Mouse (Mus musculus) cortical plate, adult 2 months (tissue): ENCODE data around the gene Exoc7.

Experiments used
- CTCF ChIP-seq: fragments of 200-500 bp; IDR thresholded peaks from 2 replicates; pipeline ENCODE4 v1.5.1; 2011; ENCODE audit warnings: mild to moderate bottlenecking, control low read depth, low read length; ENCODE audit not compliant: insufficient read depth; ENCODE audit errors: extremely low read depth
- POLR2A ChIP-seq: fragments of 200-500 bp; IDR thresholded peaks from 2 replicates; pipeline ENCODE4 v1.6.1; 2011; ENCODE audit warnings: mild to moderate bottlenecking, low read length, control low read depth; ENCODE audit not compliant: insufficient read depth; ENCODE audit errors: extremely low read depth

DNA sequence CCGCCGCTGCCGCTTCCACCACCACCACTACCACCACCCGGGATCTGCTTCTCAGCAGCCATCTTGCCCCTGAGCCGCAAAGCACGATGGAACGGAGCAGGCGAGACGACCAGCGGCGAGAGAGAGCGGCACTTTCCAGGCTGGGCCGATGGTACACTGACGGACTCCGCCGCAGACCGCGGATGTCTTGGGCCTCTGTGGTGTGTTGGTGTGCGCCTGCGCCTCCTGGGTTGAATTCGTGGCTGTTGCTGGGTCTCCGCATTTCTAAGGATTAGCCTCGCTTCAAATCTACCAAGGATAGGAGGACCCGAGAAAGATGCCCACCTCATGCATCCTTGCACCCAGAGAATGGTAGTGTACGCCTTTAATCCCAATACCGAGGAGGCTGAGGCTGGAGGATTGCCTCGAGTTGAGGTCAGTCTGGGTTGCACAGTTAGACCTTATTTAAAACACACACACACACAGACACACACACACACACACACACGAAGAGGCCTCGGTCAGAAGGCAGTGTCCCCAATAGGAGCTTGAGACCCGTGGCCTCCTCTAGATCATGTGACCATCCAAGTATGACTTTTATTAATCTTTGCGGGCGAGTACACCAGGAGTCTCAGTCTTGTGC lies 32.9 kb downstream of the Exoc7 start, which contains the start of gene Srp68:
- no peak for TF ChIP-seq CTCF
- peak; percentile 92 for TF ChIP-seq POLR2A
